Mouse (Mus musculus) WW6 (cell line): ENCODE data around the gene Tmem150a.

Experiments
- DNase-seq: peaks from one replicate; pipeline ENCODE4 v3.0.0-alpha.2; 2013; ENCODE audit warnings: low read depth, low spot score

Gene Tmem150a

DNA sequence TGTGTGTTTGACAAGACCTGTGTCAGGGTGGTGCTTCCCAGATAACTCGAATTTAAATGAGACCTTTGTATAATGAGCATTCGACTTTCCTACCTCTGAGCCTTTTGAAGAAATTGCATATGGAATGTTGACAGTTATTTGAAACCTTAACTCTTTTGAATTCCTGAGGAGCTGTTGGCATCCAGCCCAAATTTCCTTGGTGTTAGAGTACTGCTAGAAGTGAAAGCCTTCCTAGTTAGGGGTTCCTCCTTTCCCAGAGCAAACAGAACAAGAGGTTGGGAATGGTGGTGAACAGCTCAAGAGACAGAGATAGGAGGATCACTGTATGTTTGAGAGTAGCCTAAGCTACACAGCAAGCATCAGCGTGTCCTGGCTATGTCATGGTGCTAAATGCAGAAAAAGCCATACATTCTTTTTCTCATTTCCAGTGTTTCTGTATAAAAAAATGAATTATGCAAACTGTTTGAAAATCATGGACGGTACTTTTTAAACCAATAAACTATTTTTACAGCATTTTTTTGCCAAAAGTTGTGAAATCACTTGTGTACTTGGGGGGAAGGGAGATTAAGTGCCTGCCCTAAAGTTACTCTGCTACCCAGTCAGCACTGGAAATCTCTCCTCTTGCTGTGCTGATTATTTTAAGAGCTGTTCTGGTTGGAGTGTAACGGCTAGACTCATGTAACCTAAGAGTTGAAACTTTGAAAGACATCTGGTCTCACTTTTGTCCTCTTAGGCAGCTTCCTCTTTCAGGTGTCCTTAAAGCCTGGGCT, 2.4 kb upstream of the Tmem150a start:
- no peak for DNase-seq

DNA sequence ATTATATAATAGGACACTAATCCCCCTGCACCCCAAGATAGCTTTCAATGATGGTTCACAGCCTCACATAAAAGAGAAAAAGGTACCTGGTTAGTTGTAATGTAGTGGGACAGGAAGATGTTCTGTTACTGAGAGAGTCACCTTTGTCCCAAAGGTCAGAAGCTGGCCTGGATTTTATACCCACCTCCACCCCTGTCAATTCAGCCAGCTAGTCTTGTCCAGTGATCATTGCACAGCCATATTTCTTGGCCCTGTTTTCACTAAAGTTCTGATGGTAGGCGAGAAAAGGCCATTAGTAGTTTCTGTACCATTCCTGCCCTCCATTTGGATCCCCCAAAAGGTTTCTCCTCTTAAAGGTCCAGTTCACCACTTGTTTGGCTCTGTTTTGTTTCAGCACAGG, 1.2 kb upstream of the Tmem150a start:
- no peak for DNase-seq

DNA sequence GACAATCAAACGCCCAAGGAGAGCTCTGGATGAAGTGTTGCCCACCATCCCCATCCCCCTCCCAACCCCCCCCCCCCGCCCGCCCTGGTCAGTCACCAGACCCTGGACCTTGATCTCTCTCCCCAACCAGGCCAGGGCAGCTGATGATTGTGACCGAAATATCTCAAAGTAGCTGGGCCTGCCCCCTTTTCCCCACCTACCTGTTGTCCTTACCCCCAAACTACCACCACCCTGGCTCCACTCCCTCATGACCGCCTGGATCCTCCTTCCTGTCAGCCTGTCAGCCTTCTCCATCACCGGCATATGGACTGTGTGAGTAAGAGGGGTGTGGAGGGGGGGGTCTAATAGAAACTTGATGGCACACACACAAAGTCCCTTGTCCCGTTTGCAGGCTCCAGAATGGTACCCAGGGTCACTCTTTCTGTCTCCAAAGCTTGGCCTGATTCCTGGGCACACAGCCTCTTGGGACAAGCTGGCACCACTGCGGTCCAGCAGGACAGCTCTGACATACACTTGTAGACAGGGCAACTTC, 820 bp downstream of the Tmem150a start:
- no peak for DNase-seq

DNA sequence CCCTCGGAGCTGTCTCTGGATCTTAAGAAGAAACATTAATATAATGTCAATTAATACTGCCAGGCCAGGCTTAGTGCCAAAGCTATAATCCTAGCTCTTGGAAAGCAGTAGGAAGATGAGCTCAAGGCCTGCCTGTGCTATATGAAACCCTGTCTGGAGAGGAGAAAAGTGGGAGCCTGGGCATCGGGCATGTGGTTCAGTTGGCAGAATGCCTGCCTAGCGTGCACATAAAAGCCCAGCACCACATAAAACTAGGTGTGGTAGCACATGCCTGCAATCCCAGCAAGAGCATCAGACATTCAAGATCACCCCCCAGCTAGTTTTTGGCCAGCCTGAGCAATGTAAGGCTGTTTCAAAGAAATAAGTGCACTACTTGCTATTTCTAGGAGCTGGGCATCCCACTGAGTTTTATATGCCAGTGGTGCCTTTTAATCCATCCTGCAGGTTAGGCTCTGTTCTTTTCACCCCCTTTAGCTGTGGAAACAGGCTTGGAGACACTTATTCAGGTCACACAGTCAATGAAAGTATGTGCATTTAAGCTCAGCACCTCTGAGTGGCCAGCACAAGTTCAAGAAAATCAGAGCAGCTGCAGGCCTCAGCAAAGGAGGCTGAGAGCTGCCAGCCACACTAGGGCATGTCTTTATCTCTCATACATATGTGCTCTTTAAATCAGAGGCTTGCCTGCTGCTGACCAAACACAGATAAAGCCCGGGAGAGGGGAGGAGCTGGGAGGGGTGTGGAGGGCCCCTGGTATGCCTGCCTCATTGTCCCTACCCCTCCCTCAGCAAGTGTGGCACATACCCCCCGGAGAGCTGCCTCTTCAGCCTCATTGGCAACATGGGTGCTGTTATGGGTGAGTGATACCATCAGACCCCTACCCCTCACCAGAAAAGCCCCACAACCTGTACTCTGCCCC, 2.2 kb downstream of the Tmem150a start:
- DNase-seq, result no peak

DNA sequence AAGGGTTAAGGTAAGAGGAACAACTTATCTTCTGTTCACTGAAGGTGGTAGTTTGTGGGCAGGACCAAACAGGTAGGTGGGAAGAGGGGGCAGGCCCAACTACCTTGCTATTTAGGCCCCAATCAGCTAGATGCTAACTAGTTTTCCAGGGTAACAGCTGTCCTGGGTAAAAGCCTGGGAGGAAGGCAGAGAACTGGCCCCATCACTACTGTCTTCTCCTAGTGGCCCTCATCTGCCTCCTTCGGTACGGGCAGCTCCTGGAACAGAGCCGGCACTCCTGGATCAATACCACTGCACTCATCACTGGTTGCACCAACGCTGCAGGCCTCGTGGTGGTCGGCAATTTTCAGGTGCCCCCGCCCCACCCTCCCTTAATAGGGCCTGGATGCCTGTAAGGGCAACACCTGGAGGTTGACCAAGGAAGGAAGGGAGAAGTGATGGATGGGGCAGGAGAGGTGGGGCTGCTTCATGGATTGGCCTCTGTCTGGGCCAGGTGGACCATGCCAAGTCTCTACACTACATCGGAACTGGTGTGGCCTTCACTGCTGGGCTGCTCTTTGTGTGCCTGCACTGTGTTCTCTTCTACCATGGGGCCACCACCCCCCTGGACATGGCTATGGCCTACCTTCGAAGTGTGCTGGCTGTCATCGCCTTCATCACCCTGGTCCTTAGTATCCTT, 3.0 kb downstream of the Tmem150a start:
- DNase-seq, result no peak

DNA sequence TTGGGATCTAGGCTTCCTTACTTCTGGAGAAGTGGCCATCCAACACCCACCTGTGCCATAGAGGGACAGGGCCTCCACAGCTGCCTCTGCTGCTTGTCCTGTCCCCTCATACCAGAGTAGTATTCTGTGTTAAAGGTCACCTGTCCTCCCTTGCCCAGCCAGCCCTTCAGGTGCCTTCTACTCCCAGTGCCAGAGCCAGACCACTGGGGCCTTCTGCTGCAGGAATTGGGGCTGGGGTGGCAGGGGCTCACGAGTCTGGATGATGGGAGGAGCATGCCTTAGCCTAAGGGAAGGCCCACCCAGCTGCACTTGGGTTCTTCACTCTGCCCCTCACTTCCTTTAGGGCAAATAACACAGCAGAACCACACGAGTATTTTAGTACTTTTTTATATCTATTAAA, 4.1 kb downstream of the Tmem150a start:
- no peak for DNase-seq

DNA sequence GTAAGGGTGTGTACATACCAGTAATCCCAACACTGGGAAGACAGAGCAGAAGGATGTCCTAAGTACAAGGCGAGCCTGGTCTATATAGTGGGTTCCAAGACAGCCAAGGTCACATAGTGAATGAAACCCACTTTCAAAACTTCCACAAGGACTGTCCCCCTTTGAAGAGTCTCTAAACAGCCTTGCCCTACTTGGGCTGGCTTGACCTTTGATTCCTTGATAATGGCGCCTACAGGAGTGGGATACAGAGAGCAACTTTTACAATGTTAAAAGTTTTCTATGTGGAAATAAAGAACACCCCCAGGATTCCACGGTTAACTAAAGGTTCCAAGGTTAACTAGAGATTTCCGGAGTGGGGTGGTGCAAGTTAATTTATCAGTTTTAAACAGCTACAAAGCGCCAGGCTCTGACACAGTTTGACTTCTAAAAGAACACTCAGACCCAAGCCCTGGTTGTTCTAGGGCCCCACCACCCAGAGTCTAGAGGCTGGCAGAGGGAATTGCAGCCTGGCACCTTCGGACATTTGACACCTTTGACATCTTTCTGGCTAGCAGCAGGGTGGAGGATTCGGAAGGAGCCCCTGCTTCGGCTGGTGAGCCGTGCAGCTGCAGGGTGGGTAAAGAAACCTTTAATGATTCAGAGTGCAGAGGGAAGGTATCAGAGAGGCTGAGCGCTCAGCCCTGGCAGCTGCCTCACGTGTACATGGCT, 4.8 kb downstream of the Tmem150a start:
- DNase-seq, result no peak

DNA sequence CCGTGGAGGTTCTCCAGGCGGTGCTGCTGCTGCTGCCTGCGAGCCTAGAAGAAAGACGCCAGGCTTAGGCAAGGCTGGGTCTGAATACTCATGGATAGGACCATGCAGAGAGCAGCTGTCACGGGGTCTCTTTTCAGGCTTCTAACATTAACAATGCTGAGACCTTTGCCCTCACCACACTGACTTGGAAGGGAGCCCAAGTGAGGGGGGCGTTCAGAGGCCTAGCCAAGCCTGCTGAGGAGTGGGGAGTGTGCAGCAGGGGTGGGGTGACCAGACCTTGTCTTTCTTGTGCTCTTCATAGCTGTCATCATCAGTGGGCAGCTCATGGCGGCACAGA, 5.3 kb downstream of the Tmem150a start:
- no peak for DNase-seq

DNA sequence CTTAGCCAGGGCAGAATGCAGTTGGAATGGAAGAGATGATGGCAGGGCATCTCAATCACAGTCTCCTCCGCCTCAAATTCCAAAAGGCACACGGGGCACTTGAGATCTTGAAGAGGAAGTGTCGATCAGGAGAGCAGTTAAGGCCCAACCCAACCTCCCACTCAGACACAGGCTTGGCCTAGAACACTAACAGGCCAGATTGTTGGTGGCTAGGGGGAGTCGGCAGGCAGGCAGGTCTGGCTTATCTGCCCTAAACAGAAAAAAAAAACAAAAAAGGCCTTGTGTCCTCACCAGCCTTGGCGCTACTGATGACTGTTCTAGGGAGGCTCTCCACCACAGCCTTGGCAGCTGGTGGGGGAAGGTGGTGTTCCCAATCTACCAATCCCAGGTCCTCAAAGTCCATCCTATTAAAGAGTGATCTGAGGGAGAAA, 5.9 kb downstream of the Tmem150a start:
- no peak for DNase-seq

DNA sequence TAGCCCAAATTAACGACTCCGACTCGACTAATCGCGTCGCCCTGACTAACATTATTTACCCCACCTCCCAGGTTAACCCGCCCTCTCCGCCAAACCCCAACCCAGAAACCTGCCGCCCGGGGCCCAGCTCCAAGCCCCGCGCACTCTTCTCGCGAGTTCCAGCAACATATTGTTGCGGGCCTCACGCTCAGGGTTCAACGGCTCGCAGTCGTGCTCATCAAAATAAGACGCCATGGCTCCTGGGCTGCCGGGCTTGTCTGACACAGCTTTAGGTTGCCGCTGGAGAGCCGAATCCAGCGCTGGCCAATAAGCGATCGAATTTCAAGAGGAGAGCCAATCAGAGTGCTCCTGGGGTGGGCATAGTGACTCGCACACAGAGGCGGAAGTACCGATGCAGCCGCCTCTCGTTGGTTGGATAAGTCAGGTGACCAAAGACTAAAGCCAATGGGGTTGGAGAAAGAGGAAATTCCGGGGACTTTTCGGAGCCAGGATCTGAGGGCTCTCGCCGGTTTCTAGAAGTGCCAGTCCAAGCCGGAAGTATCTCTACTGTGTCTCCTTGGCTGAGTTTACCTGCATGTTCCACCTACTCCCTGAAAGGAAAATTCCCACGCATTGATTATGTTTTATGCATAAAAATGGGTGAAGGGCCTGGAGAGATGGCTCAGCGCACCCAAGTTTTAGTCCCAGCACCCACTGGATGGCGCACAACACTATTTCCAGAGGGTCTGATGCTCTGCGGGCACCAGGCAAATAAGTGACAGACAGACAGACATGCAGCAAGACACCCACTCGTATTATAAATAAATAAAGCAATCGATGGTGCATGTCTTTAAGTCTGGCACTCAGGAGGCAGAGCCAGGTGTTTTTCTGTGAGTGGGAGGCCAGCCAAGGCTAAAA, 7.1 kb downstream of the Tmem150a start:
- peak; percentile 87 for DNase-seq

DNA sequence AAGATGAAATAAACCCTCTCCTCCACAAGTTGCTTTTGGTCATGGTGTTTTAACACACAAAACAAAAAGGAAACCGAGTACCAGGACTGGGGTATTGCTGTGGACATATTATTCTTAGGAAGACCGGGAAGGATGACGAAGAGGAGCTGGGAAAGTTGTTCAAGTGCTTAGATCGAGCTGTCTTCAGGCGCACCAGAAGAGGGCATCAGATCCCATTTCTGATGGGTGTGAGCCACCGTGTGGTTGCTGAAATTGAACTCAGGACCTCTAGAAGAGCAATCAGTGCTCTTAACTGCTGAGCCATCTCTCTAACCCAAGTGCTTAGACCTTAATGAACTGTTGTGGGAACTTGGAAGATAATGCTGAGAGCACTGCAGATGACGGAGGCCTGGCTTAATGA, 8.8 kb downstream of the Tmem150a start:
- DNase-seq, result no peak

DNA sequence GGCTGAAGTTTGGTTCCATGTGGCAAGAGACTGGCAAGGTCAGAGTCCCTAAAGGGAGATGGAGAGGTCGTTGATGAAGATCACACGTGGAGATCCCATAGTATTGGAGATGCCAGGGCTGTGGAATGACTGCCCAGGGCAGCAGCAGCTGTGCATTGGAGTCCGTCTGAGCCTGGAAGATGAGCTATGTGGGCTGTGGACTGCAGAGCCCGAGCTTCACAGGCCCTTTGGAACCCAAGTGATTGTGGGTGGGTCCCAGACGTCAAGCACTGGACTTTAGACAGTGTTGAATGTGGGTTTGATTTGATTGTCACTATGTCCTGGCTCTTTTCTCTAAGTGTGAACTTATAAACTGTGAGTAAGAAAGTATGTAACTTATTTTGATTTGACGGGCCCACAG, 9.7 kb downstream of the Tmem150a start:
- DNase-seq, result no peak

DNA sequence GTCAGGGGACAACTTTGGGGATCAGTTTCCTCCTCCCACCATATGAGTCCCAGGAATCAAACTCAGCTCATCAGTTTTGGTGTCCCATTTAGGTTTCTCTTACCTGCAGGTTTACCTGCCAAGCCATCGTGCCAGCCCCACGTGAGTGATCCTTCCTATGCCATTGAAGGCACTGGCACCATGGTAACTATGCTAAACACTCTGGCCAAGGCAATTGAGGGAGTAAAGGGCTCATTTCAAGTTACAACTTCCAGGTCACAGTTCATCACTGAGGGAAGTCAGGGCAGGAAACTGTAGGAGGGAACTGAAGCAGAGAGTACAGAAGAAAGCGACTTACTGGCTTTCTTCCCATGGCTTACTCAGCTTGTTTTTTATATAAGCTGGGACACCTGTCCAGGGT, 11.1 kb downstream of the Tmem150a start:
- no peak for DNase-seq

DNA sequence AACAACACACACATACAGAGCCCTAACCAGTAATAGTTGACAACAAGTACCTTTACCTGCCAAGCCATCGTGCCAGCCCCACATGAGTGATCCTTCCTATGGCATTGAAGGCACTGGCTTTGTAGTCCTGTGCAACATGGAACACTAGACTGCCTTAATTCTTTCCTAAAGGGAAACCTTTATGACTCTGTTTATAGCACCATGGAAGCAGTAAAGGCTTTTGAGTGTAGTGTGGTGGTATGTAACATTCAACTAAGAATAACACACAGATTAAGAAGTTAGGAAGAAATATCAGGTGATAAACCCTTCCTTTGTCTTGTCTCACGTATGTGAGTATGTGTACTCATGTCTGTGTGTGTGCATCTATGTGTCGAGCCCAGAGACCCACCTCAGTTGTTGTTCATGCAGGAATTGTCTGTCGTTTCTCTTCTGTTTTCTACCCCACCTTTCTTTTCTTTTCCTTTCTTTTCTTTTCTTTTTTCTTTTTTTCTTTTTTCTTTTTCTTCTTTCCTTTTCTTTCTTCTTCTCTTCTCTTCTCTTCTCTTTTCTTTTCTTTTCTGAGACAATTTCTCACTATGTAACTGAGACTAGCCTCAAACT, 11.7 kb downstream of the Tmem150a start, which contains the start of gene Rnf181:
TSS of gene Rnf181 (minus strand) at position 113 of the 600 bp plus-strand sequence.
- DNase-seq, result no peak

DNA sequence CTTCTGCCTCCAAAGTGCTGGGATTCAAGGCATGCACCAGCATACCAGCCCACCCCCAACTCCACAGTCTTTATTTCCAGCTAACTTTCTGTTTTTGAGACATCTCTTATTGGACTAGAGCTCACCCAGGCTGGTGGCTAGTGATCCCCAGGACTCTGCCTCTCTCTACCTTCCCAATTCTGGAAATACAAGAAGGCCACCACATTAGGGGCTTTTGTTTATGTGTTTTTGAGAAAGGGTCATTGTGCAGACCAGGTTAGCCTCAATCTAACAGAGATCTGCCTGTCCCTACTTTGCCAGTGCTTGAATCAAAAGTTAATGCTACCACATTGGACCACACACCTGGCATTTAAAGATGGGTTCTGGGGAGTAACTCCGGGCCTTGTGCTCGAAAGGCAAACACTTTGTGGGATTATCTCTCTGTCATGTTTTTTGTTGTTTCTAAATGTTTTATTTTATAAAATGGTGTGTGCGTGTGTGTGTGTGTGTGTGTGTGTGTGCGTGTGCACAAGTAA, 12.3 kb downstream of the Tmem150a start:
- DNase-seq, result no peak

DNA sequence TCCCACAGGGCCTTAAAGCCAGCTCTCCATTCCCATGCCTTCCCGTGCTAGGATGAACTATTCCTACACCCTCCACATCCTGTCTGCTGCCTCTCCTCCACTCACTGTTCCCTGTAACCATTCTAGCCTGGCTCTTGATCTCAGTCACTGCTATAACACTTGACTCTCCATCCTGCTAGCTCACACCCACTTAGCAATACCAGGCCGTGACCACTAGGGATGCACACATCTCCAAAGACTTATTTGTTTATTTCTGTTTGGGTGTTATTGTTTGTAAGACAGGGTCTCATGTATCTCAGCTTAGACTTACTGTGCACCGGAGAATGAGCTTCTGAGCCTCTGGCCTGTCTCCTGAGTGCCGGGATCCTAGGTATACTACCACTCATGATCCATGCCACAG, 14.3 kb downstream of the Tmem150a start:
- no peak for DNase-seq

DNA sequence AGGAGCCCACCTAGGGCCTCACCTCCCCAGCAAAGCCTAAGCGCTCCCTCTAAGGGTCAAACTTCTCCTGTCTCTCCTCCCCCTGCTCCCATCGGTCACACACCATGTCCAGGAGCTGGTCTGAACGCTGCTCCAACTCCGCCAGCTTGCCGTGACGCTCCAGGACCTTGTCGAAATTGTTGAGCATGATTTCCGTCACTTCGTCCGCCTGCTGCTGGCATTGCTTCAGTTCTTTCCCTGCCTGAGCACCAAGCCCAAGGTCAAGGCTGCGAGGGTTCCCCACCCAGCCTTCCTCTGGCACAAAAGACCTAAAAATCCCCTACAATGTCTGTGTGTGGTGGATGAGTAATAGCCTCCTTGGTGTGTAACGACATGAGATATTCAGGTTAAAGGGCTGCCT, 14.8 kb downstream of the Tmem150a start:
- no peak for DNase-seq

DNA sequence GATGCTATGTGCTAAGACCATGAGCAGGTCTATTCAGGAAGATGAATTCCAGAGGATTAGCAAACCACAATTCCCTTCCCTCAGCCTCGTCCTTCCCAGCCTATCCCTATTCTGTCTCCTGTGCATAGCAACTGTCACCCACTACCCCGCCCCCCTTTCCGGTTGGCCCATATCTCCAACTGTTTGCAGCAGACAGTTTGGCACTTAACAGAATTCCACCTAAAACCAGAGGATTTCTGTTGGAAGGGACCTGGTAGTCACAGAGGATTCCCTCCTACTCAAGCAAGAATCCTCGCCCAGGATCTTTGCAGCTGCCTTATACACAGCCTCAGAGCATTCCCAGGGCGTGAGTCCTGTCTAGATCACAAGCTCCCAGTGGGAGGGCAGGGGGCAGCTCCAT, 15.9 kb downstream of the Tmem150a start:
- DNase-seq, result no peak

DNA sequence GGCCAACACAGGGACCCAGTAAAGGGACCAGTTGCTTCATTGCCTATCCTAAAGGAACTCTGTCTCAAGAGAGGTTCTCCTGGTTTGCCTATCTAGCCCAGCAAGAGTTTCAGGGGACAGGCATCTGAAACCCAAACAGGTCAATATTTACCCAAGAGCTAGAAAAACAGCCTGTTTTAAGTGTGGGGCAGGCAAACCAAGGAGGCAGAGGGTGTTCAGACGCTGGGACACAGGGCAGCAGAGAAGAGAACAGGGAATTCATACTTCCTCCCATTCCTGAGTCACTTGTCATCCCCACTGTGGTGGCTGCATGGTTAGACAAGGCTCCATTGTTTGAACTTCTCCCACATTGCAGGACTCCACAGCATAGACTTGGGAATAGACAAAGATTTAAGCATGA, 16.3 kb downstream of the Tmem150a start:
- DNase-seq, result no peak

DNA sequence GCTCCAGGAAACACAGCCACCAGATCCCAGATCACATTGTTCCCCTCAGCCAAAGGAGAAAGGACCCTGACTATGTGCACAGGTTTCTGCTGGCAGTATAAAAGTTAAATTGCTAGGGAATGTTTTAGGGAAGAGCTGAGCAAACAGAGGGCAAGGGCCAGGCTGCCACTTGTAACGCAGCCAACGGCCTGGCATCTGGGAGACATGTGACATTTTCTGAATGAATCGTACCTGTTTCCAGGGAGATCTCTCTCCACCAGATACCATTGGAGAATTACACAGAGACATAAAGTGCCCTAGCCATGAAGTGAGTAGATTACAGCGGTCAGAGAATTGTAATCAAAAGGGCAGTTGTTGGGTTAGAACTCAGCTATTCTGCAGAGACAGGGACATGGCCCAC, 17.9 kb downstream of the Tmem150a start:
- no peak for DNase-seq
